ENCODE assay signal across 29 mouse cellular contexts in the genomic region with DNA sequence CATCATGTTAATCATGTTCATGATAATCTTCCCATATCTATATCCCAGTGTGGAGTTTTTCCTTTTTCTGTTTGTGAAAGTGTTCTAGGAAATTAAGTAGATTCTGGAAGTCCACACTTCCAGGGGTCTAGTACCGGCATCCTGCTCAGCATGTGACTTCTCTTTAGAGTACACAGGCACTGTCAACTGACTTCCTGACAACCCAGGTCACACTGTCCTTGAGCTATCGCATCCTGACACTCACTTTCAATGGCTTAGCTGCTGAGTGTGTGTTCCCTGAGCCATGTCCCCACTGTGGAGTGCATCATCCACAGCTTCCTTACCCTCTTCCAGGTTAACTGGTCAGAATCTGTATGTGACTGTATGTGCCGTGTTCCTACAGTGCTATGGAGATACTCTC.
DNase-seq lines count a peak whose midpoint lies in the region; ATAC-seq and TF ChIP-seq lines count a peak whose summit lies in the region.
"Had no signal": no experiment of that assay in that cellular context is flagged by ENCODE, and none has a peak within 500 bp of the region (broad histone marks: within the 10 kb centered on the region; RNA-seq: fewer than 3 reads in every experiment).

No protein-coding gene starts in this region.

- H3K4me3 ChIP-seq in heart, embryonic 11.5 days (ENCODE audit: low read depth, low read length) = no peak overlapping the region
- no peak overlapping the region for H3K4me3 ChIP-seq in heart, embryonic 16.5 days (ENCODE audit: low read length)
- H3K4me3 ChIP-seq in lung, postnatal 0 days (ENCODE audit: low read depth, low read length) = no peak overlapping the region
- H3K4me3 ChIP-seq: embryonic facial prominence, embryonic 12.5 days; forebrain, embryonic 15.5 days; gastrocnemius, adult 2 months; hindbrain, embryonic 10.5 days; hindbrain, embryonic 15.5 days; liver, embryonic 13.5 days; midbrain, embryonic 13.5 days; neural tube, embryonic 15.5 days had no signal

- TF ChIP-seq EP300 in lung, postnatal 0 days (IDR thresholded peaks at IDR 0.05) = no peak

- TF ChIP-seq CTCF in lung, postnatal 0 days (IDR thresholded peaks at IDR 0.05) = no peak

- no peaks in the 10 kb centered on the region for H3K9me3 ChIP-seq in heart, embryonic 11.5 days (replicated peaks; ENCODE audit: control insufficient read depth, low read length)
- H3K9me3 ChIP-seq in heart, embryonic 16.5 days (replicated peaks; ENCODE audit: control insufficient read depth, low read length) = no peaks in the 10 kb centered on the region
- no peaks in the 10 kb centered on the region for H3K9me3 ChIP-seq in lung, postnatal 0 days (ENCODE audit: low read length)
- H3K9me3 ChIP-seq: embryonic facial prominence, embryonic 12.5 days; forebrain, embryonic 15.5 days; hindbrain, embryonic 10.5 days; hindbrain, embryonic 15.5 days; liver, embryonic 13.5 days; midbrain, embryonic 13.5 days; neural tube, embryonic 15.5 days had no signal

- H3K27ac ChIP-seq in heart, embryonic 11.5 days (ENCODE audit: low read depth, low read length) = peak overlapping the region; percentile 50; the same call in 1 of the 2 replicates
- peak overlapping the region; percentile 69 for H3K27ac ChIP-seq in heart, embryonic 16.5 days (ENCODE audit: low read length)
- H3K27ac ChIP-seq in lung, postnatal 0 days (ENCODE audit: low read length) = no peak overlapping the region
- H3K27ac ChIP-seq: embryonic facial prominence, embryonic 12.5 days; forebrain, embryonic 15.5 days; gastrocnemius, adult 2 months; hindbrain, embryonic 10.5 days; hindbrain, embryonic 15.5 days; liver, embryonic 13.5 days; midbrain, embryonic 13.5 days; neural tube, embryonic 15.5 days had no signal

- H3K36me3 ChIP-seq in heart, embryonic 11.5 days (ENCODE audit: control insufficient read depth, insufficient read depth, low read length) = no peaks in the 10 kb centered on the region
- H3K36me3 ChIP-seq in heart, embryonic 16.5 days (ENCODE audit: control insufficient read depth, insufficient read depth) = no peaks in the 10 kb centered on the region
- H3K36me3 ChIP-seq in lung, postnatal 0 days (ENCODE audit: insufficient read depth, low read length) = no peaks in the 10 kb centered on the region
- H3K36me3 ChIP-seq: embryonic facial prominence, embryonic 12.5 days; forebrain, embryonic 15.5 days; hindbrain, embryonic 10.5 days; hindbrain, embryonic 15.5 days; liver, embryonic 13.5 days; midbrain, embryonic 13.5 days; neural tube, embryonic 15.5 days had no signal

- H3K9ac ChIP-seq in heart, embryonic 11.5 days (ENCODE audit: low read depth, low read length) = 0 out of 2 replicates have a peak overlapping the region, but pooled peaks have one; percentile 22
- no peak overlapping the region for H3K9ac ChIP-seq in heart, embryonic 16.5 days (ENCODE audit: low read length)
- no peak overlapping the region for H3K9ac ChIP-seq in lung, postnatal 0 days (replicated peaks; ENCODE audit: low read depth)
- H3K9ac ChIP-seq: embryonic facial prominence, embryonic 12.5 days; forebrain, embryonic 15.5 days; hindbrain, embryonic 15.5 days; liver, embryonic 13.5 days; lung, embryonic 14.5 days; midbrain, embryonic 13.5 days; neural tube, embryonic 15.5 days had no signal

- H3K4me2 ChIP-seq in heart, embryonic 11.5 days = no peak overlapping the region
- no peak overlapping the region for H3K4me2 ChIP-seq in heart, embryonic 16.5 days (ENCODE audit: low read depth, low read length)
- no peak overlapping the region for H3K4me2 ChIP-seq in lung, postnatal 0 days (replicated peaks; ENCODE audit: low read depth, low read length)
- H3K4me2 ChIP-seq: embryonic facial prominence, embryonic 12.5 days; forebrain, embryonic 15.5 days; hindbrain, embryonic 15.5 days; liver, embryonic 13.5 days; lung, embryonic 14.5 days; midbrain, embryonic 13.5 days; neural tube, embryonic 15.5 days had no signal

- DNase-seq in heart, postnatal 10 days = no peak
- no peak for DNase-seq in heart, postnatal 4 days
- DNase-seq in lung, postnatal 0 days (ENCODE audit: low spot score) = no peak
- DNase-seq in lung, postnatal 10 days = no peak
- DNase-seq: adrenal gland, postnatal 25 days; cerebellum, adult 11-12 months; cerebellum, adult 9-11 months; embryo, embryonic 11 days; gastrocnemius, adult 2 months; gastrocnemius, postnatal 36 days; kidney, adult 11 months; kidney, postnatal 14 days; layer of hippocampus, adult 9-11 months; liver, embryonic 13.5 days; lung, embryonic 14.5 days; lung, postnatal 36 days; retina, postnatal 1 day; right cerebral cortex, postnatal 14 days; thymus, postnatal 4 days had no signal

- H3K4me1 ChIP-seq in heart, embryonic 11.5 days (ENCODE audit: control insufficient read depth, insufficient read depth, low read length) = peaks cover 7% of the 10 kb centered on the region
- peaks cover 14% of the 10 kb centered on the region for H3K4me1 ChIP-seq in heart, embryonic 16.5 days (ENCODE audit: control insufficient read depth, insufficient read depth, low read length)
- H3K4me1 ChIP-seq in lung, postnatal 0 days (ENCODE audit: insufficient read depth, low read depth, low read length) = no peaks in the 10 kb centered on the region
- H3K4me1 ChIP-seq: liver, embryonic 13.5 days; midbrain, embryonic 13.5 days had no signal

- 33% methylated on average over 3 of the region's 3 CpGs for WGBS in heart, embryonic 11.5 days (ENCODE audit: insufficient replicate concordance)
- 33% methylated on average over 3 of the region's 3 CpGs for WGBS in heart, embryonic 16.5 days
- 59% methylated on average over 3 of the region's 3 CpGs for whole genome bisulfite sequencing in lung, postnatal 0 days

- ATAC-seq in heart, embryonic 11.5 days (replicated peaks; ENCODE audit: insufficient number of reproducible peaks, low FRiP score, low TSS enrichment) = peak; percentile 58; the same call in 1 of the 2 replicates
- peak; percentile 37; the same call in 1 of the 2 replicates for ATAC-seq in heart, embryonic 16.5 days (replicated peaks; ENCODE audit: extremely low read depth, insufficient read depth, low FRiP score)
- ATAC-seq in lung, postnatal 0 days = peak; percentile 39; the same call in 1 of the 2 replicates
- ATAC-seq: CD4-positive, CD25-positive, alpha-beta regulatory T cell, adult 4 months; forebrain, embryonic 15.5 days; inflammation-experienced regulatory T-cells, adult 6 months; midbrain, embryonic 13.5 days had no signal

- intact Hi-C loops in heart, postnatal 10 days (cut with DNase I) = no loop called here

- no peaks in the 10 kb centered on the region for H3K27me3 ChIP-seq in heart, embryonic 11.5 days (ENCODE audit: control insufficient read depth, insufficient read depth, low read length)
- H3K27me3 ChIP-seq in heart, embryonic 16.5 days (ENCODE audit: control insufficient read depth, insufficient read depth, low read length) = no peaks in the 10 kb centered on the region
- no peaks in the 10 kb centered on the region for H3K27me3 ChIP-seq in lung, postnatal 0 days (replicated peaks; ENCODE audit: insufficient read depth, low read length)
- H3K27me3 ChIP-seq: embryonic facial prominence, embryonic 12.5 days; forebrain, embryonic 15.5 days; hindbrain, embryonic 15.5 days; liver, embryonic 13.5 days had no signal
